Mouse (Mus musculus): ENCODE measurements around the gene Erich2.

The Erich2 gene

DNA sequence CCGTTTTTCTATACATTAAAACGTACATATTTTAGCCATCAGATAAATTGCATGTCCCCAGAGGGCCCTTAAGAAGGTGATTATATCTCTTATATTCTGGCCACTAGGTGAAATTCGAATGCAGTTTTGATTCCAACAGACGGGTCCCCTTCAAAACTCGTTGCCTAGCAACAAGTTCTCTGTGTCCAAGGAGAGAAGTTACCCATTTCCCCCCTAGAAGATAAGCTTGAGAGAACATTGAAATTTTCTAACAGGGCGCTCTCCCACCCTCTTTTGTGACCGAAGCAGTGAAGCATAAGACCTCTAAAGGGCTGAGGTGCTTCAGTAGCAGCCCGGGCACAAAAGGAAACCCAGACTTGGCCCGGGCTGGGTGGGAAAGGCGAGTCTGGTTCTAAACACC is at the start of gene Erich2:
Gene Erich2, plus strand, starts transcription at position 324 of the 400 bp plus-strand sequence.
- no peak for DNase-seq (ENCODE audit: low spot score in 2 of 2)

DNA sequence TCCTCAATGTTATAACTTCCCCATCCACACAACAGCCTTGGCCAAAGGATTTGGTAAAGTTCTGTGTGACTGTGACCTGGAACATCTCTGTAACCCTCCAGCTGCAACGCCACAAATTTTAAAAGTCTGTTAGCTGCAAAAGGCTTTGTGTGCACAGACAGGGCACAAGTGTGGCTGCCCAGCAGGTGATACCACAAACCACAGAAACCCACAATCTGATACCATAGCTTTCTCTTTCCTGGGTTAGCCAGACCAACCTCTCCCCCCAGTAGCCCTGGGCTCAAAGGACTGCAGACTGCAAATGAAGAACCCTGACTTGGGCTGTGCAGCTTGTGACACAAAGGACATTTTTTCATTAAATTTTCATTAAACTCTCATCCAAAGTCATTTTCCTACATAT is 45.0 kb upstream of the Erich2 start:
- no peak for DNase-seq (ENCODE audit: low spot score in 2 of 2)

- DNase-seq (ENCODE audit: low spot score in 2 of 2) = no peak
Measured at GRCm38 (mm10) chr2:70471136-70471535, 37.5 kb upstream of the Erich2 start.

GRCm38 (mm10) chr2:70471861-70472620 is 36.6 kb upstream of the Erich2 start:
- no peak for DNase-seq (ENCODE audit: low spot score in 2 of 2)

DNA sequence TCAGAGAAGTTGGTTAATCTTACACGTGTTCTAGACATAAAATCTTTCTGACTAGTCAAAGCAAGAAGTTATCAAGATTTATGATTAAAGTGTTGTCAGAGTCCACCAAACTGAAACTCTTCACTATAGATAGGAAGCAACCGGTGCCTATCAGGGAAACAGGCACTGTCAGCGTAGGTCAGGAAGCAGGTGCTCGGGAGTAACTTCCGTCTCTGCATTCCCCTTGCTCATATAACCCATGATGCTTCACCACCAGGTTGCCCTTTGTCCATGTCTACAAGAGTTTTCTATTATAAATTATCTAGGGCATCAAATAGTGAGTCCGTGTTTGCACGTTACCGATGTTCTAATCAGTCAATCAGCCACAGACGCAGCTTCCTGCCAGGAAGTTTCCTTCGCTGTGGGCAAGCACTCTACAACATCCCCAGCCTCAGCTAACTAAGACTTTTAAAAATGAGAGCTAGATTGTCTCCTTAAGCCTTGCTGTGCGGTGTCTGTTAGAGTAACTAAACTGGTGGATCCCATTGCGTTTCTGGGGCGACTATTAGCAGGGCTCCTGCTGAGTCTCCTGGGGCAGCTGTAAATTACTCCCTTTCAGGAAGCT is 10.8 kb upstream of the Erich2 start:
- no peak for DNase-seq (ENCODE audit: low spot score in 2 of 2)

DNA sequence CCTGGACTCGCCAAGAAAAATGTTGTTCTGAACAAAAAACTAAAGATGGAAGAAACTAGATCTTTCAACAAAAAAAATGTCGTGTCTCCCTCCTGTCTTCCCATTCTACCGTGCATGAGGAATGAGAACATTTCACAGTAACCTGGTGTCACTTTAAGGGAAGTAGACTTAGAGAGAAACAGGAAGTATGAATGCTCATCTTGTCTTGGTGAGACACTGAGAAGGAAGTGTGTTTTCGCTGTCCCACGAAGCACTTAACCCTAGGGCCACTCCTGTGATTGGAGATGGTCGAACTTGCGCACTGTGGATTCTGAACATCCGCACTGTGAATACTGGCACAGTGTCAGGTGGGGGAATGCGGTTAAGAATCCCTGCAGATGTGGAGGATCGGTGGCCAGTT is 5.2 kb upstream of the Erich2 start:
- DNase-seq (ENCODE audit: low spot score in 2 of 2) = no peak

GRCm38 (mm10) chr2:70505229-70505628 is 3.4 kb upstream of the Erich2 start:
- no peak for DNase-seq (ENCODE audit: low spot score in 2 of 2)

- no peak for DNase-seq (ENCODE audit: low spot score in 2 of 2)
Measured at GRCm38 (mm10) chr2:70505896-70506295, 2.7 kb upstream of the Erich2 start.

- DNase-seq (ENCODE audit: low spot score in 2 of 2) = no peak
Measured at GRCm38 (mm10) chr2:70506372-70506771, 2.2 kb upstream of the Erich2 start.

DNA sequence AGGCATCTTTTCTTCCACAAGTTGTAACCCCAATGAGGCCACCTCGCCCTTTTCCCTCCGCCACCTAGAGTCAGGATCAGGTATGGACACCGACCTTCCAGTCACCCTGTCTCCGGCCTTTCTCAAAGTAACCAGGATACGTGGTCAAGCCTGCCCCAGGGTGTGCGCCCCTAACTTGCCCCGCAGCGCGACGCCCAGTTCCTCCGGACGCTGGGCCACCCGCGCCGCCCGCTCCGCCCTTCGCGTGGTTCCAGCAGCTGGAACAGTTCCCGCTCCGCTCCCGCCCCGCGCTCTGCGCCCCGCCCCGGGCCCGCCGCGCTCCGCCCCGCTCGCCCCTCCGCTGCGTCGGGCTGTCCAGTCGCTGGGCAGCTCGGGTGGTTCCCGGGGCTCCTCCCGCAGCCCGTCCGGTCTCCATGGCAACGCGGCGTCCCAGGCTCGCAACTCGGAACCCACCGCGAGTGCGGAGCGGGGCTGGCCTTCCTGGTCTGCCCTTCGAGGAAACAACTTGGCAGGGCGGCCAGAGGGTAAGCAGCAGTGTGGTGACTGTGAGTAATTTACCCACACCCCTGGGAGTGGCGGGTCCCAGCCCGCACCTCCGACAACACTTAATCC is 508 bp downstream of the Erich2 start:
- DNase-seq (ENCODE audit: low spot score in 2 of 2) = peak; percentile 2 to 7

- peak in 1 of 2 experiments; percentile 27 for DNase-seq (ENCODE audit: low spot score in 2 of 2)
Measured at GRCm38 (mm10) chr2:70538283-70538682, 29.7 kb downstream of the Erich2 start.

DNA sequence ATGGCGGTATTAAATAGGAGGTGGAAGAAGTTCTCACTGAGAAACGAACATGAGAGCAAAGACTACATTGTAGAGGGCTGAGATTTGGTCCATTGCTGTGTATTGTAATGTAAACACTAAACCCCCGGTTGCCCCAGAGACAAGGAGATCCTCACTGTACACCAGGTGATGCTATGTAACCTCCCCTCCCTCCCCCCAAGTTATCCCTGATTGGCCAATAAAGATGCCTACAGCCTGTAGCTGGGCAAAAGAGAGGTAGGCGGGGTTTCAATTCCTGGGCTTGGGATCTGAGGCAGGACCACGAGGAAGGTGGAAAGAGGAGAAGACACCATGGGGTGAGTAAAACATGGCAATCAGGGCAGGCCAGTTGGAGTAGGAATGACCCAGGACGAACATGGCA is 42.1 kb downstream of the Erich2 start:
- DNase-seq (ENCODE audit: low spot score in 2 of 2) = no peak

GRCm38 (mm10) chr2:70551446-70551845 is 42.8 kb downstream of the Erich2 start:
- DNase-seq (ENCODE audit: low spot score in 2 of 2) = no peak

GRCm38 (mm10) chr2:70552067-70552598 is 43.5 kb downstream of the Erich2 start:
- DNase-seq (ENCODE audit: low spot score in 2 of 2) = no peak

- no peak for DNase-seq (ENCODE audit: low spot score in 2 of 2)
Measured at GRCm38 (mm10) chr2:70552772-70553171, 44.2 kb downstream of the Erich2 start, which contains the start of gene Gad1. Gad1 (plus strand) TSS chr2:70553072.

- DNase-seq (ENCODE audit: low spot score in 2 of 2) = no peak
Measured at GRCm38 (mm10) chr2:70553826-70554225, 45.2 kb downstream of the Erich2 start.

- peak; percentile 40 to 74 for DNase-seq (ENCODE audit: low spot score in 2 of 2)
Measured at GRCm38 (mm10) chr2:70558112-70558842, 49.7 kb downstream of the Erich2 start.

DNA sequence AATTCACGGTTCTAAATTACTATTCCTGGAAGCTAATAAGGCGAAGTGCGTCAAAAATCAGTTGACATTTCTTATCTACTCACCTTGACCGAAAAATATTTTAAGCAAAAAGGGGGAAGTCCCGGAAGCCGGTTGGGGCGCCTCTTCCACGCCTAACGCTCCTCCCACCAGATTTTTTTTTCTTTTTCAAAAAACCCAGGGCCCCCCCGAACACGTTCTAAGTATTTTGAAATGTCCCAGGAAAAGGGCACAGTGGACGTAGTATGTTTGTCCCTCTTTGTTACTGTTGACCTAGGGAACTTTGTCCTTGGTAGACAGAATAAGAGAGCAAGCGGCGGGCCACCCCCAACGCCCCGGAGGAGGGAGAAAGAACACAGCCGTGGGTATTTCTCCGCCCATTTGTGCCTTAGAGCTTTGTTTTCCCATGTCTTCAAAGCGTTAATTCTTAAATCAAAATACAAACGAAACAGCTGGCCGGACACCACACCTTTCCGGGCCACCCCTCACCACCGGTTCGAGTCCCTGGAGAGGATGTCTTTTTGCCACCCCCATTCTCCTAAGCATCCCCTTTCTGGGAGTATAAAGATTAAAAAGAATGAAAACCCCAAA is 50.3 kb downstream of the Erich2 start:
- no peak for DNase-seq (ENCODE audit: low spot score in 2 of 2)

DNA sequence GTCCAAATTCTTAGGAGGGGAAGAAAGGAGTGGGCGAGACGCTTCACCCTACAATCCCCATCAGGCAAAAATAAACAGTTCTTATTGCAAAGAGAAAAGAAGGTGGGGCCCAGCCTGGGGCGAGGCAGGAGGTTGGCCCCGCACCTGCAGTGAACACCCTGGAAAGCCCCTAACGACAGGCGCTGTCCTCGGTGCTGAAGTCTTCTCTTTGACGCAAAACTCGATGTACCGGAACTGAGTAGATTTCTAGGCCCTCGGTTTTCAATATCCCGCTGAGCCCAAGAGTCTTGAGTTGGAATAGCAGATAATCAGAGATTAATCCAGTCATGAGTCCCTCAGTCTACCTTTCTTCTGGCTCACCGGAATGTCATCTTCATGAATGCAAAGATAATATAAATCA is 50.9 kb downstream of the Erich2 start:
- DNase-seq (ENCODE audit: low spot score in 2 of 2) = peak; percentile 66 to 82

- no peak for DNase-seq (ENCODE audit: low spot score in 2 of 2)
Measured at GRCm38 (mm10) chr2:70561077-70561795, 52.6 kb downstream of the Erich2 start.

DNA sequence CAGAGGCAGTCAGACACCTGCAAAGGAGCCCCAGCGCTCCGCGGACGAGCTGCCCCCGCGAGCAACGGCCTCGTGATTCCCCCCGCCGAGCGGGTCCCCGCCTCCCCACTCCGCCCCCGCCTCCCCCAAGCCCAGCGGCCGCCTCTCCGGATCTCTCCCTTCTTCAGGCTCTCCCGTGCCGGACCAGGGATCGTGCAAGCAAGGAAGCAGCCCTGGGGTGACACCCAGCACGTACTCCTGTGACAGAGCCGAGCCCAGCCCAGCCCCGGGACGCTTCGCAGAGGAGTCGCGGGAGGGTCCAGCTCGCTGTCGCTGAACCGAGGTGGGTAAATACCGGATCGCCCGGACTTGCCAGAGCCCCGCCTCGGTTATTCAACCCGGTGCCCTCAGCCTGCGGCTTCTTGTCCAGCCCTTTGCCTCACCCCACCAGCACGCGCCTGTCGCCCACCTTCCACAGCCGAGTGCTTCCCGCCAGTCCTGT is 53.4 kb downstream of the Erich2 start:
- DNase-seq (ENCODE audit: low spot score in 2 of 2) = no peak
